Mouse (Mus musculus) lung, embryonic 15.5 days (tissue): ENCODE data around the gene Rbmxl2. TPM values are rescaled to one million over a fixed set of nuclear protein-coding genes. Genes with fewer than 3 reads are reported as not detected.

Source experiments
- ATAC-seq: fragments of 200-750 bp; cut with Nextera tagmentation; 2 replicates; pipeline ENCODE4 v1.8.0; 2017; ENCODE audit warnings: moderate number of reproducible peaks, borderline replicate concordance; ENCODE audit not compliant: low FRiP score, low TSS enrichment; ENCODE audit errors: extremely low read depth
- H3K27ac ChIP-seq: fragments of 300-500 bp; sonication (generic); 2 replicates; pipeline ENCODE4 v1.5.1; 2015; ENCODE audit warnings: moderate library complexity, mild to moderate bottlenecking, inconsistent platforms
- H3K27me3 ChIP-seq: fragments of 300-500 bp; sonication (generic); 2 replicates; pipeline ENCODE4 v1.6.1; 2015; ENCODE audit warnings: inconsistent platforms
- H3K36me3 ChIP-seq: fragments of 300-500 bp; sonication (generic); 2 replicates; pipeline ENCODE4 v1.6.1; 2015; ENCODE audit warnings: inconsistent platforms
- H3K4me1 ChIP-seq: fragments of 300-500 bp; sonication (generic); 2 replicates; pipeline ENCODE4 v1.6.1; 2015; ENCODE audit warnings: inconsistent platforms
- H3K4me2 ChIP-seq: fragments of 300-500 bp; sonication (generic); 2 replicates; pipeline ENCODE4 v1.6.1; 2015; ENCODE audit warnings: inconsistent platforms, mild to moderate bottlenecking, moderate library complexity
- H3K4me3 ChIP-seq: fragments of 300-500 bp; sonication (generic); 2 replicates; pipeline ENCODE4 v1.5.1; 2015; ENCODE audit warnings: mild to moderate bottlenecking, inconsistent platforms
- H3K9ac ChIP-seq: fragments of 300-500 bp; sonication (generic); 2 replicates; pipeline ENCODE4 v1.6.1; 2015; ENCODE audit warnings: inconsistent platforms
- H3K9me3 ChIP-seq: fragments of 300-500 bp; sonication (generic); 2 replicates; pipeline ENCODE4 v1.6.1; 2016; ENCODE audit warnings: inconsistent platforms
- WGBS: fragments of 180-500 bp; shearing (Covaris S2); methylation state at CpG from one replicate; pipeline ENCODE4 v1.1.7; 2015; 5-methylcytosine and 5-hydroxymethylcytosine counted together
- polyA plus RNA-seq: library from polyadenylated mRNA; unstranded; fragments of >200 nt; fragmentation: Nextera tagmentation; extraction: Ambion mirVana; gene quantifications from 2 replicates; pipeline ENCODE4 v1.2.1, GENCODE M21; 2015

Rbmxl2 gene
- polyA plus RNA-seq, 1 experiment from 2014 or later, result not detected

DNA sequence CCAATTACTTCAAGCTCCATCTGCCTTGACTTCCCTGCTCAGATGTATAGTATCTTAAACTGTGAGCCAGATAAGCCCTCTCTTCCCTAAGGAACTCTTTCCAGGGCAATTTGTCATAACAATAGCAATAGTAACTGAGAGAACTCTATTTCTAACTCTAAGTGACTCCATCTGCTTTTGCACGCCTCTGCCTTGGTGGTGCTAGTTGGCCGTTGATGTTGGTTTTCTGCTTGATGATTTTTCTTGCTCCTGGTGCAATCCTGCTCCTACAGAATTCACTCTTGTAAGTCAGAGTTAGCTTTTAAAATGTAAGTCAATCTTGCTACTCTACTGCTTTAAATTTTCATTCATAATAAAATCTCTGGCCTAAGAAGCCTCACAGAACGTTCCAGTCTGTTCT is 44.1 kb downstream of the Rbmxl2 start:
- 80% methylated on average over 3 of the region's 3 CpGs for WGBS
- Histone ChIP-seq H3K4me2 (no peak overlapping the region), H3K9me3 (no peaks in the 10 kb centered on the region), H3K27ac (no peak overlapping the region), H3K4me3 (no peak overlapping the region), H3K9ac (no peak overlapping the region), H3K36me3 (no peaks in the 10 kb centered on the region), H3K27me3 (no peaks in the 10 kb centered on the region), H3K4me1 (no peaks in the 10 kb centered on the region)
- ATAC-seq, result no peak

- ATAC-seq, result no peak
- WGBS, result 69% methylated on average over 5 of the region's 5 CpGs
- H3K36me3 ChIP-seq, result no peaks in the 10 kb centered on the region
Observed at GRCm38 (mm10) chr7:107259936-107260335, 50.7 kb downstream of the Rbmxl2 start.

More at GRCm38 (mm10) chr7:107259936-107260335, 50.7 kb downstream of the Rbmxl2 start:
- H3K9ac ChIP-seq, result no peak overlapping the region
- H3K27ac ChIP-seq, result no peak overlapping the region
- no peaks in the 10 kb centered on the region for H3K27me3 ChIP-seq
- H3K4me2 ChIP-seq, result no peak overlapping the region
- no peaks in the 10 kb centered on the region for H3K9me3 ChIP-seq
- no peaks in the 10 kb centered on the region for H3K4me1 ChIP-seq
- H3K4me3 ChIP-seq, result no peak overlapping the region

Other genes starting within 250 kb of the Rbmxl2 start
- gene Olfr6, start 245.5 kb upstream of the Rbmxl2 start, polyA plus RNA-seq, result not detected in 2 replicates
- not detected in 2 replicates for gene Olfr711, start 234.0 kb upstream of the Rbmxl2 start, polyA plus RNA-seq
- not detected in 2 replicates for gene Olfr2, start 203.4 kb upstream of the Rbmxl2 start, polyA plus RNA-seq
- gene Olfr713, start 178.3 kb upstream of the Rbmxl2 start, polyA plus RNA-seq, result not detected in 2 replicates
- gene Olfr714, start 138.5 kb upstream of the Rbmxl2 start, polyA plus RNA-seq, result not detected in 2 replicates
- not detected in 2 replicates for gene Olfr17, start 116.2 kb upstream of the Rbmxl2 start, polyA plus RNA-seq
- gene Olfr715b, start 99.1 kb upstream of the Rbmxl2 start, polyA plus RNA-seq, result not detected in 2 replicates
- not detected in 2 replicates for gene Olfr715, start 78.4 kb upstream of the Rbmxl2 start, polyA plus RNA-seq
- gene Olfr716, start 71.1 kb upstream of the Rbmxl2 start, polyA plus RNA-seq, result not detected in 2 replicates
- gene Nlrp14, start 42.5 kb upstream of the Rbmxl2 start, polyA plus RNA-seq, result not detected in 2 replicates
- gene Syt9, start 161.3 kb downstream of the Rbmxl2 start, polyA plus RNA-seq, result 1.5 and 2.2 TPM in 2 replicates